Mouse (Mus musculus) hindbrain, embryonic 16.5 days (tissue): ENCODE data around the gene Prpf8. TPM values are rescaled to one million over a fixed set of nuclear protein-coding genes. Genes with fewer than 3 reads are reported as not detected.
A peak's percentile ranks its signal among the peaks of the same experiment; 100 is the strongest.

ENCODE experiments used
- ATAC-seq: fragments of 200-750 bp; cut with Nextera tagmentation; 2 replicates; pipeline ENCODE4 v1.8.0; 2017; ENCODE audit warnings: moderate TSS enrichment, moderate library complexity
- H3K27ac ChIP-seq: fragments of 300-500 bp; sonication (generic); 2 replicates; pipeline ENCODE4 v1.5.1; 2014; ENCODE audit warnings: low read depth, mild to moderate bottlenecking, control low read depth, low read length, moderate library complexity
- H3K27me3 ChIP-seq: fragments of 300-500 bp; sonication (generic); replicated peaks from 2 replicates; pipeline ENCODE4 v1.6.1; 2014; ENCODE audit warnings: low read length; ENCODE audit not compliant: control insufficient read depth, insufficient read depth
- H3K36me3 ChIP-seq: fragments of 300-500 bp; sonication (generic); 2 replicates; pipeline ENCODE4 v1.6.1; 2014; ENCODE audit warnings: mild to moderate bottlenecking, low read length, moderate library complexity, mixed read lengths; ENCODE audit not compliant: control insufficient read depth, insufficient read depth
- H3K4me1 ChIP-seq: fragments of 300-500 bp; sonication (generic); 2 replicates; pipeline ENCODE4 v1.6.1; 2014; ENCODE audit warnings: low read depth, low read length; ENCODE audit not compliant: control insufficient read depth, insufficient read depth
- H3K4me2 ChIP-seq: fragments of 300-500 bp; sonication (generic); 2 replicates; pipeline ENCODE4 v1.6.1; 2014; ENCODE audit warnings: mild to moderate bottlenecking, low read length, control low read depth, moderate library complexity
- H3K4me3 ChIP-seq: fragments of 300-500 bp; sonication (generic); 2 replicates; pipeline ENCODE4 v1.5.1; 2014; ENCODE audit warnings: mild to moderate bottlenecking, low read length, control low read depth, moderate library complexity
- H3K9ac ChIP-seq: fragments of 300-500 bp; sonication (generic); 2 replicates; pipeline ENCODE4 v1.6.1; 2014; ENCODE audit warnings: low read depth, mild to moderate bottlenecking, control low read depth, low read length, moderate library complexity
- H3K9me3 ChIP-seq: fragments of 300-500 bp; sonication (generic); 2 replicates; pipeline ENCODE4 v1.6.1; 2014; ENCODE audit warnings: mild to moderate bottlenecking, low read length, moderate library complexity; ENCODE audit not compliant: control insufficient read depth
- WGBS: fragments of 180-500 bp; shearing (Covaris S2); extraction: QIAGEN DNeasy Blood & Tissue Kit; methylation state at CpG from one replicate; pipeline ENCODE4 v1.1.7; 2014; 5-methylcytosine and 5-hydroxymethylcytosine counted together
- polyA plus RNA-seq: library from polyadenylated mRNA; unstranded; fragments of >200 nt; fragmentation: Nextera tagmentation; extraction: Ambion mirVana; gene quantifications from 2 replicates; pipeline ENCODE4 v1.2.1, GENCODE M21; 2015

The Prpf8 gene
- polyA plus RNA-seq, 1 experiment from 2014 or later: 38.8 TPM

DNA sequence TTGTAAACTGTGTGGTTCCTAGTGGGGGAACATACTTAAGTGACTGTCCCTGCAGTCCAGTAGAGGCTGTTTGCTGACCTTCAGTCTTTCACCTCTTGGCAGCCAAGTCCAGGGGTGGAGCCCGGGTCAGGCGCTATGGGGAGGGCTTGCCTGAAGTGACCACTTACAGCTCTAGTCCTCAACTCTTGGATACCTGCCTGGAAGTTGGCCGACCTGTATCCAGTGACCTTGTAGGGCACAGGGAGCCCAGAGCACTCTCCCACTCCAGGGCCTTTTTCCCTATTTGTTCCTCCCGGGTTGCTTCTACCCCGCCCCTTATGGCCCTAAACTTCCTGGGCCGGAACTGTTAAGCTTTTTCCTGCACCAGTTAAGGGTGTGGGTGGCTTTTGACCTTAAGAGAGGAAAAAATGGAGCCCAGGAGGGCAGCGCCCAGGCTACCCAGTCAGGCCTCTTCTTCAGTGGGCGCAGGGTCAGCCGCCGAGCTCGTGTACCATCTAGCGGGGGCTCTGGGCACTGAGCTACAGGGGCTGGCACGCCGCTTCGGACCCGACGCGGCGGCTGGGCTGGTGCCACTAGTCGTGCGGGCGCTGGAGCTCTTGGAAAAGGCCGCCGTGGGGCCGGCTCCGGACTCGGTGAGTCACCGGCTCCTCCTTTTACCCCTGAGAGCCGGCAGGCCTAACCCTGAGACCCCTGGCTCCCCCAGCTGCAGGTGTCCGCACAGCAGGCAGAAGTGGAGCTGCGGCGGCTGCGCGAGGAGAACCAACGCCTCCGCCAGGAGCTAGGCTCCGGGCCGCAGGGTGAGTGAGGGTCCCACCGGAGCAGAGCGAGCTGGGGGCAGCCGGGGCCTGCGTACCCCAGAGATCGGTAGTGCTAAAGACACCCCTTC lies 23.4 kb downstream of the Prpf8 start, which contains the start of gene Rilp:
Gene Rilp, plus strand, starts transcription at position 354 of the 886 bp plus-strand sequence.
- peak within 1 kb of the TSS; percentile 73 for H3K9ac ChIP-seq
- peak; percentile 81 for ATAC-seq
- WGBS: 2% methylated on average over 43 of the region's 43 CpGs
- peak within 1 kb of the TSS; percentile 83 for H3K4me2 ChIP-seq
- H3K27me3 ChIP-seq: no peaks in the 10 kb centered on the region
- peaks cover 9% of the 10 kb centered on the region for H3K4me1 ChIP-seq
- peak within 1 kb of the TSS; percentile 70 for H3K27ac ChIP-seq
- H3K36me3 ChIP-seq: peaks cover 29% of the 10 kb centered on the region
- no peaks in the 10 kb centered on the region for H3K9me3 ChIP-seq
- peak within 1 kb of the TSS; percentile 50 for H3K4me3 ChIP-seq

DNA sequence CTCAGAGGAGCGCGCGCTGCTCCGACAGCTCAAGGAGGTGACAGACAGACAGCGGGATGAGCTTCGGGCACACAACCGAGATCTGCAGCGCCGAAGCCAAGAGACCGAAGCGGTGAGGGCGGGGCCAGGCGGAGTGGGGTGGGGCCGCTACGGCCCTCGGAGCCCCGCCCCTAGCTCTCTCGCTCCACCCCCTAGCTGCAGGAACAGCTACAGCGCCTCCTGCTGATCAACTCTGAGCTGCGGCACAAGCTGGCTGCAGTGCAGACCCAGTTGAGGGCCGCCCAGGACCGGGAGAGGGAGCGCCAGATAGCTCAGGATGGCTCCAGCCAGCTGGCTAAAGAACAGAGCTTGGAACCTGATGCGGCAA lies 24.0 kb downstream of the Prpf8 start:
- Histone ChIP-seq H3K4me1 (peaks cover 9% of the 10 kb centered on the region), H3K4me3 (peak overlapping the region; percentile 50), H3K9me3 (no peaks in the 10 kb centered on the region), H3K27me3 (no peaks in the 10 kb centered on the region), H3K9ac (peak overlapping the region; percentile 73), H3K27ac (peak overlapping the region; percentile 70), H3K4me2 (peak overlapping the region; percentile 83), H3K36me3 (peaks cover 25% of the 10 kb centered on the region)
- ATAC-seq: peak; percentile 90
- WGBS: 2% methylated on average over 16 of the region's 24 CpGs

DNA sequence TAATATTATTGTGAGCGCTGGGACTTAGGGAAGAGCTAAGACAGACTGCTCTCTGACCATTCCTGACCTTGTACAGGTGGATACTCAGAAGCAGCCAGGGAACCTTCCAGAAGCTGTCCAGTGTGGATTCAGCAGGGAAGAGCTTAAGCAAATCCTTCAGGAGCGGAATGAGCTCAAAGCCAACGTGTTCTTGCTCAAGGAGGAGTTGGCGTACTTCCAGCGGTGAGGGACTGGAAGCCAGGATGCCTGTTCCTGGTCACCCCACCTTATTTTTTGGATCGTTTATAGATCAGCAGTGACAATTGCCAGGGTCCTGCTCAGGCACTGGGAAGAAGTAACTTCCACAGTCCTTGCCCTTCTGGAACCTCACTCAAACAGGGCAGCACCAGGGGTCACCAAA lies 24.6 kb downstream of the Prpf8 start:
- Histone ChIP-seq H3K9ac (no peak overlapping the region), H3K4me2 (no peak overlapping the region), H3K4me3 (no peak overlapping the region), H3K27me3 (no peaks in the 10 kb centered on the region), H3K9me3 (no peaks in the 10 kb centered on the region), H3K27ac (no peak overlapping the region), H3K4me1 (peaks cover 9% of the 10 kb centered on the region), H3K36me3 (peaks cover 19% of the 10 kb centered on the region)
- 81% methylated on average over 6 of the region's 6 CpGs for WGBS
- ATAC-seq: no peak

DNA sequence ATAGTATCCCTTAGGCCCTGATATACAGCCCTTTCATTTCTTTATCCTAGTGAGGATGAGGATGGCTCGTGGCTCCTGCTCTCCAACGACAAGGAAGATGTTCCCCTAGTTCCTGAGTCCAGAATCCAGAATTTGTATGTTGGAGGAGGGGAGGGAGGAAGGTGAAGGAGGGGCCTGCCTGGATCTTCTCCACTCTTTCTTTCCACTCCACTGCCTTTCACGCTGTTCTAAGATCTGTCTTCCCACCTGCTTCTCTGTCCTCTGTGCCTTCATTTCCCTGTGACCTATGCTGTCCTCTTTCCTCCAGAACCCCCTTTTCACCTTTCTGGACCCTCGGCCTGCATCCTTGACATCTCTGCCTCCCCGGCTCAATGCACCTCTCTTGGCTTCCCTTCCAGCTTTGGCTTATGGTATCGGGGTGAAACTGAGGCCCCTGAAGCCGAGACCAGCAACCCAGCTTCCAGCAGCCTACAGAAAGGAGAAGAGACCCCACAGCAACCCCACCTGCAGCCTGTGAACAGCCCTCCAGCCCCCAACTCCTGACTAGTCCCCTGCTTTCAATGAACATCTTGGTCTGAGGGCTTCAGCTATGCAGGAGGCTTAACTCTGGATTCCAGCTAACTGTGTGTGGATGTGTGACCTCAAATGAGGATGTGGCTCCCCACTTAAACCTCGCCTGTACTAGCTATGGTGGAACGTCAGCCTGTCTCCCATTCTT lies 25.8 kb downstream of the Prpf8 start:
- WGBS: 79% methylated on average over 9 of the region's 9 CpGs

DNA sequence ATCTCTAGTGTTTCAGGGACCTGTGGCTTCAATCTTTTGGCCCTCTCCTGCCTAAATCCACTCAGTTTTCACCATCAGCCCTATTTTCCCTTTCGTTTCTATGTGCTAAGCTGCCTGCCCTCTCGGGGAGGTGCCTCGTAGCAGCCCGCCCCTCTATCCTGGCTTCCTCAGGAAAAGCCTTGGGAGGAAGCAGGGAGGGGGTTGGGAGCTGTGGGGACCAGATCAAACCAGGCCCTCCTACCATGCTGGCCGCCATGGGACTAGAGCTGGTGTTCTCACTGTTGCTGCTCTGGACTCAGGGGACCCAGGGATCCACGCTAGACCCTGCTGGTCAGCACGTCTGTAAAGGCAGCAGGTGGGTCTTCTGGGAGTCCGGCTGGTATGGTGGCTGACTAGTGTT lies 26.7 kb downstream of the Prpf8 start, which contains the start of gene Scarf1:
Gene Scarf1, plus strand, starts transcription at position 205 of the 400 bp plus-strand sequence.
- Histone ChIP-seq H3K9me3 (no peaks in the 10 kb centered on the region), H3K4me1 (peaks cover 9% of the 10 kb centered on the region), H3K27me3 (no peaks in the 10 kb centered on the region), H3K4me3 (no peak within 1 kb of the TSS; the same call in 1 of the 2 replicates), H3K9ac (no peak within 1 kb of the TSS), H3K27ac (no peak within 1 kb of the TSS), H3K36me3 (peaks cover 9% of the 10 kb centered on the region), H3K4me2 (peak within 1 kb of the TSS; percentile 5; the same call in 1 of the 2 replicates)
- WGBS: 59% methylated on average over 8 of the region's 8 CpGs
- no peak for ATAC-seq

More for the DNA sequence above, 25.8 kb downstream of the Prpf8 start:
- H3K4me3 ChIP-seq: no peak overlapping the region
- no peak overlapping the region for H3K4me2 ChIP-seq
- ATAC-seq: no peak
- H3K9me3 ChIP-seq: no peaks in the 10 kb centered on the region
- H3K9ac ChIP-seq: no peak overlapping the region
- peaks cover 9% of the 10 kb centered on the region for H3K4me1 ChIP-seq
- peaks cover 15% of the 10 kb centered on the region for H3K36me3 ChIP-seq
- no peaks in the 10 kb centered on the region for H3K27me3 ChIP-seq
- H3K27ac ChIP-seq: no peak overlapping the region

DNA sequence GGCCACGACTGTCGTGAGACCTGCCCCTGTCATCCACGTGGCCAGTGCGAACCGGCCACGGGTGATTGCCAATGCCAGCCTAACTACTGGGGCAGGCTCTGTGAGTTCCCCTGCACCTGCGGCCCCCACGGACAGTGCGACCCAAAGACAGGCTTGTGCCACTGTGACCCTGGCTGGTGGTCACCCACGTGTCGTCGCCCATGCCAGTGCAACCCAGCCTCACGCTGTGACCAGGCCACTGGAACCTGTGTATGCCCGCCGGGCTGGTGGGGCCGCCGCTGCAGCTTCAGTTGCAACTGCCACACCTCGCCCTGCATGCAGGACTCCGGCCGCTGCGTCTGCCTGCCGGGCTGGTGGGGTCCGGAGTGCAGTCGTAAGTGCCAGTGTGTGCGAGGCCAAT lies 28.6 kb downstream of the Prpf8 start:
- Histone ChIP-seq H3K4me2 (no peak overlapping the region), H3K4me3 (no peak overlapping the region), H3K27me3 (no peaks in the 10 kb centered on the region), H3K36me3 (no peaks in the 10 kb centered on the region), H3K9me3 (no peaks in the 10 kb centered on the region), H3K9ac (no peak overlapping the region), H3K4me1 (peaks cover 1% of the 10 kb centered on the region), H3K27ac (no peak overlapping the region)
- 91% methylated on average over 25 of the region's 25 CpGs for WGBS
- ATAC-seq: no peak

DNA sequence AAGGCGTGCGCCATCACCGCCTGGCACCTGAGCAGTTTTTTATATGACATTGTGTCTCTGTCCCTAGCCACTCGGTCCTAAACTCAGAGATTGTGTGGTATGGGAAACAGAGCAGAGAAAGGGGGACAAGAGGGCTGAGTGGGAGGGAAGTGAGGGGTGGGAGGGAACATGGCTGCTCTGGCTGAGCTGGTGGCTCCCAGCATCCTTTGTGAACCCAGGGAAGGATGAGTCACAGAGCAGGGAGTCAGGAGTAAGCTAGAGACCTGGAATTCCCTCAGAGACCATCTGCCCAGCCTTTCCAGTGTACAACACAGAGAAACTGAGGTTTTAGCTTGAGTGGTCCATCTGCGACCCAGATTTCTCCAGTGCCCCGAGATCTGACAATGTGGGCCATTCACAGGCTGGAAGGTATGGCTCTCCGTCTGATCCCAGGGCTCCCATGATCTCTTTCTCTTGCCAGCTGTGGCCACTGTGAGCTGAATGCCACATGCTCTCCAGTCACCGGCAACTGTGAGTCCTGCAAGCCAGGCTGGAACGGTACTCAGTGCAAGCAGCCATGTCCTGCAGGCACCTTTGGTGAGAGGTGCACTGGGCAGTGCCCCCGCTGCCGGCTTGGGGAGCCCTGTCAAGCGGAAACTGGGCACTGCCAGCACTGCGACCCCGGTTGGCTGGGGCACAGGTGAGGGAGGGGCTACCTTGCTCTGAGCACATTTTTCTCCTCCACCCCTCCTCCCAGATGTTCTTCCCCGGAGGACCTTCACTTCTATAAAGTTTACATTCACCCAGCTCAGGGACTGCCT lies 33.4 kb downstream of the Prpf8 start:
- Histone ChIP-seq H3K27ac (no peak overlapping the region), H3K9ac (no peak overlapping the region), H3K27me3 (no peaks in the 10 kb centered on the region), H3K4me3 (no peak overlapping the region), H3K9me3 (no peaks in the 10 kb centered on the region), H3K4me1 (no peaks in the 10 kb centered on the region), H3K4me2 (no peak overlapping the region), H3K36me3 (no peaks in the 10 kb centered on the region)
- WGBS: 76% methylated on average over 15 of the region's 15 CpGs
- ATAC-seq: no peak

DNA sequence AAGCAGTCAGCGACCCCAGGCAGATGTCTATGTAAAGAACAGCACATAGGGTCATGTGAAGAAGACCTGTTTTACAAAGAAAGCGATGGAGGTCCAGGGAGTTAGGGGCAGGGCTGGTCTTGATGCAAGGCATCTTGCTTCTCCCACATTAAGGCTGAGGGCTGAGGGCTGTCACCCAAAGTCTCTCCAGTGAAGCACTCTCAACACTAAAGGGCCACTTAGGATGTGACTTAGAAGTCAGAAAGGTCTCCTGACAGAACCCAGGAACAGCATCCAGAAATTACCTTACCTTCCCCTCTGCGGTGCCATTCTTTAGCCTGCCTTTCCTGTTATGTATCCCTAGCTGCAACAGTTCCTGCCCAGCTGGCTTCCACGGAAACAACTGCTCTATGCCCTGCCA lies 35.0 kb downstream of the Prpf8 start:
- 85% methylated on average over 4 of the region's 4 CpGs for WGBS
- Histone ChIP-seq H3K4me2 (no peak overlapping the region), H3K4me3 (no peak overlapping the region), H3K9me3 (no peaks in the 10 kb centered on the region), H3K4me1 (no peaks in the 10 kb centered on the region), H3K36me3 (no peaks in the 10 kb centered on the region), H3K27ac (no peak overlapping the region), H3K27me3 (0 out of 2 replicates have a peak, but pooled peaks cover 2% of the 10 kb centered on the region), H3K9ac (no peak overlapping the region)
- no peak for ATAC-seq
